Mouse (Mus musculus): ENCODE measurements around the gene Ildr1.

DNA sequence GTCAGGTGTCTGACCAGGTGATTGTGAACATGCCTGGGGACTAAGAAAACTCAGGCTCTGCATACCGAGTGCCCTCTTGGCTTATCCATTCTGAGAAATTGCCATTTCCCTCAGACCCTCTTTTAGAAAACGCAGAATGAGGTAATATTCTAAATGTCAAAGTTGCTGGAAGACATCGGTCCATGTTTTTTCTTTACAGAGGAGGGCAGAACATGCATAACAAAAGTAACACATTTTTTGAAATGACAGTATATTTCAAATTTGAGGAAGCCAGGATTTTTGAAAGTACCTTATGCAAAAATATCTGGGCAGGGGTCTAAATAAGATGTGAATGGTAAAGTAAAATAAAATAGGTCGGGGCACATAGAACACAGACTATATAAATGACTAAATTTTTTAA is 43.3 kb upstream of the Ildr1 start:
- TF ChIP-seq CTCF (IDR thresholded peaks at IDR 0.05; ENCODE audit: borderline replicate concordance, control insufficient read depth, extremely low read depth, insufficient read depth, low read length, poor library complexity) (no peak), POLR2A (IDR thresholded peaks at IDR 0.05; ENCODE audit: control insufficient read depth, extremely low read depth, insufficient read depth, low read length, poor library complexity) (no peak)

All from thymus, adult 2 months (tissue).